Mouse (Mus musculus) lung, embryonic 16.5 days (tissue): ENCODE measurements around the gene Zfp385a. TPM values are rescaled to one million over a fixed set of nuclear protein-coding genes. Genes with fewer than 3 reads are reported as not detected.

Experiments used
- ATAC-seq: fragments of 200-750 bp; cut with Nextera tagmentation; 2 replicates; pipeline ENCODE4 v1.8.0; 2017; ENCODE audit warnings: low read depth, mild to moderate bottlenecking, moderate library complexity
- H3K27ac ChIP-seq: fragments of 300-500 bp; sonication (generic); 2 replicates; pipeline ENCODE4 v1.5.1; 2014; ENCODE audit warnings: mild to moderate bottlenecking, control low read depth, low read length
- H3K27me3 ChIP-seq: fragments of 300-500 bp; sonication (generic); 2 replicates; pipeline ENCODE4 v1.6.1; 2014; ENCODE audit warnings: low read depth, low read length, mixed read lengths; ENCODE audit not compliant: control insufficient read depth, insufficient read depth
- H3K36me3 ChIP-seq: fragments of 300-500 bp; sonication (generic); 2 replicates; pipeline ENCODE4 v1.6.1; 2014; ENCODE audit warnings: low read length; ENCODE audit not compliant: control insufficient read depth, insufficient read depth
- H3K4me1 ChIP-seq: fragments of 300-500 bp; sonication (generic); replicated peaks from 2 replicates; pipeline ENCODE4 v1.6.1; 2014; ENCODE audit warnings: low read length, mixed read lengths; ENCODE audit not compliant: control insufficient read depth, insufficient read depth
- H3K4me2 ChIP-seq: fragments of 300-500 bp; sonication (generic); 2 replicates; pipeline ENCODE4 v1.6.1; 2014; ENCODE audit warnings: low read depth, low read length, control low read depth
- H3K4me3 ChIP-seq: fragments of 300-500 bp; sonication (generic); 2 replicates; pipeline ENCODE4 v1.5.1; 2014; ENCODE audit warnings: mild to moderate bottlenecking, low read length, control low read depth
- H3K9ac ChIP-seq: fragments of 300-500 bp; sonication (generic); 2 replicates; pipeline ENCODE4 v1.6.1; 2014; ENCODE audit warnings: low read length, control low read depth
- H3K9me3 ChIP-seq: fragments of 300-500 bp; sonication (generic); 2 replicates; pipeline ENCODE4 v1.6.1; 2016; ENCODE audit warnings: low read length; ENCODE audit not compliant: control insufficient read depth
- WGBS: fragments of 180-500 bp; shearing (Covaris S2); extraction: QIAGEN DNeasy Blood & Tissue Kit; methylation state at CpG from one replicate; pipeline ENCODE4 v1.1.7; 2014; 5-methylcytosine and 5-hydroxymethylcytosine counted together
- polyA plus RNA-seq: library from polyadenylated mRNA; unstranded; fragments of >200 nt; fragmentation: Nextera tagmentation; extraction: Ambion mirVana; gene quantifications from 2 replicates; pipeline ENCODE4 v1.2.1, GENCODE M21; 2015

The Zfp385a gene
- polyA plus RNA-seq, 1 experiment from 2014 or later = 8.6 TPM

DNA sequence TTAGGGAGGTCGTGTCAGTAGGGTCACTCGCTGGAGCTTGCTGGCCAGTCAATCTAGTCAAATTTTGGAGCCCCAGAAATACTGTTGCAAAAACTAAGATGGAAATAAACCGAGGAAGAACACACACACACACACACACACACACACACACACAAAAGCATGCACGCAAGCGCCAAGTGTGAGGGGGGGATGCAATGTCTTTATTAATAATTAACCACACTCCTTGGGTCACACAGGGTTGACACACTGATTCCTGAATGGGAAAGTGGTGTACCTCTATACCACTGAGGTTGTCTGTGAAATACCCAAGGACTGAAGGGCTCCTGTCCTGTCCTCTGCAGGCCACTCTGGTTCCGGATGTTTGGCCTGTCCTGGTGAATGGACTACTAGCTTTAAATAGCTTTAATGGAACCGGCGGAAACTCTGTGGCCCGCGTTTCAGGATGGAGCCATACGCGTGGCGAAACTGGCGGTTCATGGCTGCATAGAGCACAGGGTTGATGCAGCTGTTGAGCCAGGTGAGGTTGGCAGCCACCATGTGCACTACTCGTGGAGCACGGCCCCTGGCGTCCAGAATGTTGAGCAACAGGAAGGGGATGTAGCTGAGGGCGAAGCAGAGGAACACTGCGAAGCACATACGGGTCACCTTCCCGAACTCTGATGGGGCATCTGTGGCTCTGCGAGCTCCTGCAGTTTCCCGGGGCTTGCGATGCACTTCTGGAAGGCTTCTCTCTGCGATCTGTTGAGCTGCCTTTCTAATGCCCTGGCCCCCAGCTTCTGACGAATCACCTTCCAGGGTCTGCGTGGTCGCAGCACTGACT, 31.6 kb downstream of the Zfp385a start:
- Histone ChIP-seq H3K4me3 (no peak overlapping the region), H3K4me1 (peaks cover 37% of the 10 kb centered on the region), H3K9me3 (no peaks in the 10 kb centered on the region), H3K27ac (no peak overlapping the region), H3K27me3 (peaks cover 3% of the 10 kb centered on the region; the same call in 1 of the 2 replicates), H3K4me2 (peak overlapping the region; percentile 9), H3K9ac (peak overlapping the region; percentile 53), H3K36me3 (no peaks in the 10 kb centered on the region)
- WGBS = 31% methylated on average over 28 of the region's 28 CpGs
- ATAC-seq = no peak

GRCm38 (mm10) chr15:103307125-103307524, 32.8 kb downstream of the Zfp385a start:
- H3K4me2 ChIP-seq = peak overlapping the region; percentile 41
- H3K27ac ChIP-seq = peak overlapping the region; percentile 51
- H3K27me3 ChIP-seq = peaks cover 3% of the 10 kb centered on the region; the same call in 1 of the 2 replicates
- H3K4me3 ChIP-seq = no peak overlapping the region
- no peaks in the 10 kb centered on the region for H3K9me3 ChIP-seq
- H3K4me1 ChIP-seq = peaks cover 47% of the 10 kb centered on the region
- H3K36me3 ChIP-seq = no peaks in the 10 kb centered on the region
- ATAC-seq = no peak
- peak overlapping the region; percentile 51 for H3K9ac ChIP-seq
- WGBS = 2% methylated on average over 7 of the region's 7 CpGs

DNA sequence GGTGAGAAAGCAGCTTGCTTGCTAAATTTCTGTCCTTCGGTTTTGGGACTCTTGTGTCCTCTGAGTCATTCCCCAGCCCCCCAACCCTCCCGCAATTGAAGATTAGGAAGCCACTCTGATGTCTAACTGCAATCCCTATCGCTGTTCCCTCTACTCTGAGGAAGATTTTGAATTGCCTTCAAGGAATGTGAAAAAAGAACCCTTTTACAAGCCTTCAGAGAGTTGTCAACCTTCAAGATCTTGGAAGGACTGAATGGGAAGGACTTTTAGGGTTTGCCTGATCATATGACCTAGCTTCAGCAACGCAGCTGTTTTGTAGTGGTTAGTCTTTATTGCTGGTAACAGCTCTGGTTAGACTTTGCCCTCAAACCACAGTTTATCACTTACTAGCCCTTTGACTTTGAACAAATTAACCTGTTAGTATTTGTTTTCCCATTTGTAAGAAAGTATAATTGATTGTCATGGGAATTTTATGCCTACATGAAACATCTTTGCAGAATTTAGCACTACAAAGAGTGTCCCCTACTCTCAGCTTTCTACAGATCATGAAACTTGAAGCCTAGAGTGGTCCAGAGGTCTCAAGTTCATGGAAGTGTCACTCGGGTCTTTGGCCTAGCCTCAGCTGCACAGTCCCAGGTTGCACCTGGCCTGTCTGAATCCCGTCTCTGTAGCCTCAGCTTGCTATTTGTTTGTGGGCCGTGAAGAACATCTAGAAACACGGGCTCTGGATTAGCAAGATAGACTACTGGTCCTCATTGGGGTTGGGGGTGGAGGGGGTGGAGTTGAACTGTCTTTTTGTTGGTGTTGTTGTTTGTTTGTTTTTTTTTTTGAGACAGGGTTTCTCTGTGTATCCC, 33.9 kb downstream of the Zfp385a start:
- Histone ChIP-seq H3K4me3 (peak overlapping the region; percentile 53), H3K27me3 (peaks cover 3% of the 10 kb centered on the region; the same call in 1 of the 2 replicates), H3K9me3 (no peaks in the 10 kb centered on the region), H3K4me1 (peaks cover 58% of the 10 kb centered on the region), H3K27ac (peak overlapping the region; percentile 96), H3K9ac (peak overlapping the region; percentile 81), H3K4me2 (peak overlapping the region; percentile 65), H3K36me3 (no peaks in the 10 kb centered on the region)
- WGBS = 31% methylated on average over 8 of the region's 8 CpGs
- no peak for ATAC-seq

GRCm38 (mm10) chr15:103305070-103305678, 34.7 kb downstream of the Zfp385a start:
- no peaks in the 10 kb centered on the region for H3K9me3 ChIP-seq
- H3K27me3 ChIP-seq = peaks cover 3% of the 10 kb centered on the region; the same call in 1 of the 2 replicates
- WGBS = 1% methylated on average over 66 of the region's 71 CpGs
- H3K4me2 ChIP-seq = peak overlapping the region; percentile 65
- H3K27ac ChIP-seq = peak overlapping the region; percentile 96
- H3K36me3 ChIP-seq = no peaks in the 10 kb centered on the region
- H3K4me3 ChIP-seq = peak overlapping the region; percentile 53
- ATAC-seq = peak; percentile 96
- peaks cover 66% of the 10 kb centered on the region for H3K4me1 ChIP-seq
- peak overlapping the region; percentile 81 for H3K9ac ChIP-seq

DNA sequence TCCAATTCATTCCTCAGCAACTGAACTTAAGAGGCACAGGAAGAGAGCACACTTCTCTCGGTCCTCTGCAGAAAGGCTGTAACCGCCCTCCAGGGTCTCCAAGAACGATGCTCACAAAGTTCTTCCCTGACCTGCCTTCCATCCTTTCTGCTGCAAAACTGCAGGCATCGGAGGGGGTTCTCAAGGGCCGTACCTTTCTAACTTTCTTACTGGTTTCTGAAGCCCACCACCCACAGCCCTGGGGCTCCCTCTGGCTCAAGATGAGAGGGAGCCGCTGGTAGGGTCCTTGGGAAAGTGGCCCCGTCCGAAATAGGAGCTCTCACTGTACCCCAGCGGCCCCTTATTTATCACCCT, 35.3 kb downstream of the Zfp385a start:
- Histone ChIP-seq H3K27ac (peak overlapping the region; percentile 90), H3K4me2 (peak overlapping the region; percentile 65), H3K36me3 (no peaks in the 10 kb centered on the region), H3K9me3 (no peaks in the 10 kb centered on the region), H3K9ac (peak overlapping the region; percentile 72), H3K27me3 (peaks cover 3% of the 10 kb centered on the region; the same call in 1 of the 2 replicates), H3K4me3 (peak overlapping the region; percentile 53), H3K4me1 (peaks cover 72% of the 10 kb centered on the region)
- ATAC-seq = peak; percentile 1; the same call in 1 of the 2 replicates
- 0% methylated on average over 9 of the region's 9 CpGs for WGBS

DNA sequence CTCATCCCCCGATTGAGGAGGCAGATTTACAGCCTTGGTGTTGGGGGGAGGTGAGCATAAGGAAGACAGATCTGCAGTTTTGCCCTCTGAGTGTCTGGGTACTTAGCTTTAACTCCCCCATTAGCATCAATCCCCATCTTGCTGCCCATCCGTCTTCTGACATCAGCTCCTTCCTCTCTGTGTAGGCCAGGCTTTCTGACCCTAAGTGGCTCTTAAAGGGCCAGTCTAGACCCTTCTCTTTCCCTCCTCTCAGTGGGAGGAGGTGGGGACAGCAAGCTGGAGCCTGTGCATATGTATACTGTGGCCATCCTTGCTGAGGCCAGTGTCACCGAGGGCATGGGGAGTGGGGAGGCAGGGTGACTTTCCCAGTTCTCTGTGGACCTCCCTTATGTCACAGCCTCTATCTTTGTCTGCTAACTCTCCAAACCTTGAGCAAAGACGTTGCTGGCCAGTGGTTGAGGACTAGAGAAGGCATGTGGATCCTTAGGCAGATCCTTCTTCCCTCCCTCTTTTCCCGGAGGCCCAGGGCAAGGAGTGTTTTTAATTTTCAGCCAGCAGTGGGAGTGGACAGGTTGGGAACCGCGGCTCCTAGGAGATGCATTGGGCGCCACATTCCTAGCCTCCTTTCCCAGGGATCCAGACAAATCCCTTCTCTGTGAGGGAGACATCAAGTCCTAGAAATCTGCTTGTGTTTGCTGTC, 35.8 kb downstream of the Zfp385a start:
- Histone ChIP-seq H3K4me3 (peak overlapping the region; percentile 53), H3K9me3 (no peaks in the 10 kb centered on the region), H3K4me1 (peaks cover 75% of the 10 kb centered on the region), H3K27ac (peak overlapping the region; percentile 90), H3K36me3 (no peaks in the 10 kb centered on the region), H3K27me3 (peaks cover 1% of the 10 kb centered on the region; the same call in 1 of the 2 replicates), H3K4me2 (peak overlapping the region; percentile 65), H3K9ac (peak overlapping the region; percentile 72)
- ATAC-seq = no peak
- 6% methylated on average over 8 of the region's 8 CpGs for WGBS

DNA sequence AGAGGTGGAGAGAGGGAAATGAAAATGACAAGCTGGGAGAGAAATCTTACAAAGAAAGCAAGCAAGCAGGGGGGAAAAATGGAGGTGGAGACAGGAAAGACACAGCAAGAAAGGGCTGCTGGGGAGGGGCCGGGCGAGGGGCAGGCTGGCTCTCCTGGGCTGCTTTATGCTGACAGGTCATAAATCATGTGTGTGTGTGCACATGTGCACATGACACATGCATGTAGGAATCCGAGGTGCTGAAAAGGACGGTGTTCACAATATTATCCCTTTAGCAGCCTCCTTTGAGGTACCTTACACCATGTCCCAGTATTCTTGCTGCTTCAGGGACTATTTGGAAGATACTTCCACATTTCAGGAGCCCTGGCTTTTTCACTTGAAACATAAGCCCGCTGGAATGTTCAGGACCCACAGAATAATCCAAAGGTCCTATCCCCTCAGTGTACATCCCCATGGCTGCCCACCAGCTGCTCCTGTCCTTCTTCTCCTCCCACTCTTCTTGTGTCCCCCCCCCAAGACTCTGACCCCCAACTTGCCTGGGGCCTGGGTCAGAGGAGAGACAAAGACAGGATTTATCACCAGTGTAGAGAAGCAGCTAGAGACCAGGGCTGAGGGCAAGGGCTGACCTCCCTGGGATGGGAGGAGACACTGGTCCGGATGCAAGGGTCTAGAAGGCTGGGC, 37.4 kb downstream of the Zfp385a start:
- Histone ChIP-seq H3K9ac (peak overlapping the region; percentile 33), H3K4me2 (no peak overlapping the region), H3K27me3 (no peaks in the 10 kb centered on the region), H3K4me3 (no peak overlapping the region), H3K4me1 (peaks cover 70% of the 10 kb centered on the region), H3K27ac (peak overlapping the region; percentile 82), H3K36me3 (no peaks in the 10 kb centered on the region), H3K9me3 (no peaks in the 10 kb centered on the region)
- ATAC-seq = no peak
- 32% methylated on average over 6 of the region's 6 CpGs for WGBS

DNA sequence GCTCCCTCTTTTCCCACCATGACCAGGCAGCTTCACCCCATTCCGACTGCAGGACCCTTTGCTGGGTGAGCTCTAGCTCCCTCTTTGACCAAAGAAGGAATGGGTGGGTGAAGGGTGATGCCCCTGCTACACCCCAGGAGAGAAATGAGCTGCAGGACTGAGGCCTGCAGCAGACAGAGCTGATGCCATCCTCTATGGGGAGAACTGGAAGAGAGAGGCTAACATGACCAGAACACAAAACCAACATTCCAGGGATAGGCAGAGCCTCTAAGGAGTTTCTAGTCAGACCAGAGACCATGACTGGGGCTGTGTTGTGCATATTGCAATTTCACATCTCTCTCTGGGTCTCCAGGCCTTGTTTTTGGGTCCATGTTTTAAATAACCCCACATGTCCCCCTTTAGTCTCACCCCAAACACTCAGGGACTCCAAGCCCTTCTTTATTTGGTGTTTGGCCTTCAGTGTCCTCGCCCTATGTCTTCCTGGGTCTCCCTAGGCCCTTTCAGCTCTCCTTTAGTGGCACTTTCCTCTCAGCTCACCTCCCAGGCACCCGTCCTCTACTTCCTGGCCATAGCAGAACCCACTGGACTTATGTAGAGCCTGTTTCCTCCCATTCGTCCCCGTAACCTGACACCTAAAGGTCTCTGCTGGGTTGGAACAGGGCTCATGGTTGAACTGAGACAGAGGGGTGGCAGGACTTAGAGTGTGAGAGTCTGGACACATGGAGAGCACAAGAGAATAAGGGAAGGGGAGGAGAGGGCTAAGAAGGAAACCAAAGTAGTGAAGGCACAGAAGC, 38.1 kb downstream of the Zfp385a start:
- Histone ChIP-seq H3K4me1 (peaks cover 70% of the 10 kb centered on the region), H3K27me3 (no peaks in the 10 kb centered on the region), H3K9ac (peak overlapping the region; percentile 33), H3K4me2 (no peak overlapping the region), H3K4me3 (no peak overlapping the region), H3K9me3 (no peaks in the 10 kb centered on the region), H3K36me3 (peaks cover under 1% of the 10 kb centered on the region), H3K27ac (peak overlapping the region; percentile 82)
- ATAC-seq = no peak
- WGBS = 33% methylated on average over 5 of the region's 5 CpGs
